Mouse (Mus musculus): ENCODE measurements at regions not wholly inside any gene's neighbourhood (a gene's known extent, or its start where the extent isn't known, plus 50 kb on each side); places are given as distances from the start of the nearest gene placed in this dataset.
"Not testable (repeated sequence)": the region's sequence is repeated elsewhere in the genome, so short reads cannot be mapped to it uniquely, and the experiment has no call there.

DNA sequence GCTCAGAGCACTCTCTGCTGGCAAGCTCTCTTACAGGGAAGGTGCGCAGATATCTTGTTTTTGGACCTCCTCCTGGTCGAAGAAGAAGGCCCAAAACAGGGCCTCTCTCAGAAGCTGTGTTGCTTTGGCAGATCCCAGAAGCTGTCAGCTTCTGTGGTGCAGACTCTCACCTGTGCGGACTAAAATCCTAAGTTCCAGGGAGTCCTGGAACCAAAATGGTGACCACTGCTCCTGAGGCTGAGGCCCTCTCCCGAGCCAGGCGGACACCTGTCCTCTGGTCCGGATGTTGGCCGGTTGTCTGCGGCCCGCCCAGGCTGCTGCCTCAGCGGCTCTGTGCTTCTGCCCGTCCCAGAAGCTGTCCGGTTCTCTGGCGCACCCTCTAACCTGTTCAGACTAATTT is 318.6 kb downstream of the Dad1 start:
- not testable (repeated sequence) for TF ChIP-seq CTCF (IDR thresholded peaks at IDR 0.05; ENCODE audit: borderline replicate concordance, insufficient read depth, low read length); POLR2A (IDR thresholded peaks at IDR 0.05; ENCODE audit: low read depth, low read length)
